Mouse (Mus musculus) v-Abl transformed pro-B cells (cell line): ENCODE data around the gene Olfr263.
"Not testable (repeated sequence)": the region's sequence is repeated elsewhere in the genome, so short reads cannot be mapped to it uniquely, and the experiment has no call there.

Source experiments
- in situ Hi-C, 2 experiments: fragments of 400-800 bp; cut with MboI; formaldehyde crosslinking; loops; one replicate each; pipeline ENCODE4 v1.15.1; 2025; ENCODE audit not compliant: unreplicated experiment in 2 of 2

The Olfr263 gene

DNA sequence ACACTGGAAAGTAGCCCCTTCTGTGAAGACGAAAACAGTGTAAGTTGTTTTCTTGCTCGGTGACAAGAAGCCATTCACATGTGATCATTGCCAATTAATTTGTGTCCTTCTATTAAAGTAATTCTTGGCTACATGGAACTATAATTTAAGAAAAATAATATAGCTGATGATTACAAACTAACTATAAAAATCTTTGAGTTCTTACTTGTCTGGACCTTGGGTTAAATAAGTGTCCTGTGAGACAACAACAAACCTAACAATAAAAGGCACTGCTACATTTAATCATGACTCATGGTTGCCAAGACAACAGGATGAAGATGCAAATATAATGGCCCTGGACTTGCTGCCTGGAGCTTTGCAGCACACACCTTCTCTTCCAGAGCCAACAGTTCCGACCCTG is at the start of gene Olfr263:
TSS of gene Olfr263 (plus strand) at position 301 of the 400 bp plus-strand sequence.
- in situ Hi-C loops: loop anchor here (25.0 kb wide), 2 partner anchors 1092 to 1417 kb away; no protein-coding TSS in a partner anchor

DNA sequence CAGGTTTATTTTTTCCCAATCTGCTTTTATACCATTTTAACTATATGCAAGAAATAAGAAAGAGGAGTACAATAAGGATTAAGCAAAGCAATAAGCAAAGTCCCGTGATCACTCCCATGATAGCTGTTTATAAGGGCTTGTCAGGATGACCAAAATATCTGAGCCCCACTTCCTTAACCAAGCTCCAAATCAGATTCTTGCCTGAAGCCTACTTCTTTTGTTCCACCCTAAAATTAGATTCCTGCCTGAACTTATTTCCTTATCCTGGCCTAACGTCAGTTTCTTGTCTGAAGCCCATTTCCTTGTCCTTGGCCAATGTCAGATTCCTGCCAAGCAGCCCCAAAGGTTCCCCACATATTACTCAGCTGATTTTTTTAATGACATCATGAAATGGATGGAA is 46.8 kb upstream of the Olfr263 start:
- in situ Hi-C loops: no loop called here

DNA sequence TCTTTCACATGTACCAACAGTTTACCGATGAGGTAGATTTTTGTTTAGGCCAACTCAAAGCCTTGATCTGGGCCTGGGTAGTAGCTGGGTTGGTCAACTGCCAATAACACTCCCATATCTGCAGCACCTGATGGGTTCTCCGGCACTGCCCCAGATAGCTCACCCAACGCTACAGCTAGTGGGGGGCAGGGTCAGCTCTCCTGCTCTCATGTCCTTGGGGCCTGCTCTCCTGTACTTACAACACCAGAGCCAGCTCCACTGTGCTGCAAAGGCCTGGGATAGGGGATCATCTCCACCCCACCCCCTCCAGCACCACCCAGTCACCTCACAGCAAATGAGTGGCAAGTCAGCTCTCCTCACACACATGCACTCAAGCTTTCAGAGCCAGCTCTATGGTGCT is 19.7 kb upstream of the Olfr263 start:
- in situ Hi-C loops: no loop called here

DNA sequence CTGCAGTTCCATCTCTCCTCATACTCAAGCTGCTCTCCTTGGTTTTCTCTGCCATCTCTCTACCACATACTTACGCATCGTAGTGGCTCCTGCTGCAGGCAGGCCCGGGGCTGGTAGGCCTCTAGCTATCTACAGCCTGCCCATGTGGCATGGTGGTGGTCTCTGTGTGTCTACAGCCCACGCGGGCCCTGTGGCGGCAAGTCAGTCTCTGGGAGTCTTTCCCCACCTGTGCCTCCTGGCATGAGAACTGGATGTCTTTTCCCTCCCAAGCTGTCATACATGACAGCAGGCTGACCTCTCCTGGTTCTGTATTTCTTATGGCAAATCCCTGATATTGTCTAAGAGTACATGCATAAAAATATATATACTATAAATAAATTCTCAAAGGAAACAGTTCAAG is 19.0 kb upstream of the Olfr263 start:
- in situ Hi-C loops: no loop called here

DNA sequence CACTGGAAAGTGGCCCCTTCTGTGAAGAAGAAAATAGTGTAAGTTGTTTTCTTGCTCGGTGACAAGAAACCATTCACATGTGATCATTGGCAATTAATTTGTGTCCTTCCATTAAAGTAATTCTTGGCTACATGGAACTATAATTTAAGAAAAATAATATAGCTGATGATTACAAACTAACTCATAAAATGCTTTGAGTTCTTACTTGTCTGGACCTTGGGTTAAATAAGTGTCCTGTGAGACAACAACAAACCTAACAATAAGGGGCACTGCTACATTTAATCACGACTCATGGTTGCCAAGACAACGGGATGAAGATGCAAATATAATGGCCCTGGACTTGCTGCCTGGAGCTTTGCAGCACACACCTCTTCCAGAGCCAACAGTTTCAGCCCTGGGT is 18.3 kb upstream of the Olfr263 start, which contains the start of gene Olfr1369-ps1:
TSS of gene Olfr1369-ps1 (plus strand) at position 301 of the 400 bp plus-strand sequence.
- in situ Hi-C loops: not testable (repeated sequence)

DNA sequence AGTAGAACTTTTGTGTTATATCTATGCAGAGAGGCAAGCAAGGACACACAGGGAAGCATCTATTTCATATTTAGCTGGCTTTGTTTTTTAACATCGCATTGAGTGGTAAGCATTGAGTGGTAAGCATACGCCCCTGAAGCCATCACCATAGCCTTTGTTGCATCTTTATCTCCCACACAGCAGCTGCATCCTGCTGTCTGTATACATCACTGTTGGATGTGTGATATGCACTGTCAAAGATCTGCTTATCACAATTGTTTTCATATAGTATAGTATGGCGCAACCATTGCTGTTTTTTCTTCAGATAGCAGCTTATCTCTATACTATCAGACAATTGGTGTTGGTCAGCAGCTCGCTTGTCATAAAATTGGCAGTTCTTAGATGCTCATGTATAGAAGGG is 15.3 kb upstream of the Olfr263 start:
- in situ Hi-C loops: no loop called here

DNA sequence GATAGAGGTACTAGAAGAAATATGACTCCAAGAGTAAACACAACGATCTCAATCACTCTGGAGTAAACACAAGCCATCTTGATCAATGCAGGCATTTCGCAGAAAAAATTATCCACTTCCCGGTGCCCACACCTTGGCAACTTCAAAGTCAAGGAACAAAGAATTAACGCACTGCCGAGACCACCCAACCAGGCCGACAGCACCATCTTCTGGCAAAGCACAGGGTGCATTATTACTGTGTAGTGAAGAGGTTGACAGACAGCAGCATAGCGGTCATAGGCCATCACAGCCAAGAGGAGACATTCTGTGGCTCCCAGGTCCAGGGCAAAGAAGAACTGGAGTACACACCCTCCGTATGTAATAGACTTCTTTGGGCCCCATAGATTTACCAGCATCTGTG is 13.0 kb downstream of the Olfr263 start:
- in situ Hi-C loops: loop anchor here (10.0 to 25.0 kb wide), 3 partner anchors 1105 to 1430 kb away; no protein-coding TSS in a partner anchor

DNA sequence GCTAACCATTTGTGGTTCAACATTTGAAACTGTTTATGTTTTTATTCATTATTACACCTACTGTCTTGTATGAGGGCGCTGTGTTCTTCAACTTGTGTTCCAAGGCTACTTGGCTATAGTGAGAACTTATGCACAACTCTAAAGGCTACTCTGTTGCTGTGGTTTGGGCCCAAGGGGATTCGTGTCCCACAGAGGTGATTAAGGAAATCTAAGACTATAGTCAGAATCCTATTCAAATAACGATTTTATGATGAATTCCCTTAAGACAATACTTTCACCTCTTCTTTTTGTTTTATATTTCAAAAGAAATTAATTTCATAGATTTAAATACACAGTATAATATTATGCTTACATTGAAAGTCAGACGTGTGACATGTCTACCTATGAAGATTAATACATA is 16.3 kb downstream of the Olfr263 start, which contains the start of gene Olfr1368:
TSS of gene Olfr1368 (minus strand) at position 101 of the 400 bp plus-strand sequence.
- in situ Hi-C loops: loop anchor here (10.0 to 25.0 kb wide), 3 partner anchors 1108 to 1433 kb away; no protein-coding TSS in a partner anchor

DNA sequence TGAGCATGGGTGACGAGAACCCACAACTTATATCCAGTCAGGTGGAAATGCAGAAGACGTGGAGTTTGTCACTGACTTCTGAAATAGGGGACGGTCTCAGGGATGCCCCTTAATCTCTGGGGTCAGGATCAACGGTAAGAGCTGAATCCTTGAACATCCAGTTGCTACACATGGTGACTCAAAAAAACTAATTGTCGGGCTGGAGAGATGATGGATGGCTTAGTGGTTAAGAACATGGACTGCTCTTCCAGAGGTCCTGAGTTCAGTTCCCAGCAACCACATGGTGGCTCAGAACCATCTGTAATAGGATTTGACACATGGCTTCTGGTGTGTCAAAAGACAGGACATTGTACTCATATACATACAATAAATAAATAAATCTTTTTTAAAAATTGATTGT is 26.4 kb downstream of the Olfr263 start:
- in situ Hi-C loops: loop anchor here (5.0 to 25.0 kb wide), 7 partner anchors 214 to 1944 kb away; partner anchors contain the start of gene Elmo1 (in 1 of the 2)

DNA sequence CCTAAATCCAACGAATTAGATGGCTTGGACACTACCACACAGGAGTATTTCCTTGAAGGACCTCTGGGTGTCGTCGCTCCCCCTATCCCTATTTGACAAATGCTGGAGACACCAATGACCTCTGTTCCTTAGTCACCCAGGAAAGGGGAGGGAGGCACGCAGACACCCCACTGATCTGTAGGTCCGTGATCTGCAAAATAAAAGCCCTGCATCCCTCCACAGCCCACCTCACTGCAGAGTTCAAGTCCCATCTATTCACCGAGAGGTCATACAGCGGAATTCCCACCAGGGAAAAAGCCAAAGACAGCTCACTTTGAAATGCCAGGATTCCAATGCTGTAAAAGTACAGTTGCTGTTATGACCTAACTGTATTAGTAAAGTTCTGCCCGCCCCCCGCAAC is 28.6 kb downstream of the Olfr263 start:
- in situ Hi-C loops: loop anchor here (5.0 to 25.0 kb wide), 7 partner anchors 216 to 1946 kb away; partner anchors contain the start of gene Elmo1 (in 1 of the 2)

DNA sequence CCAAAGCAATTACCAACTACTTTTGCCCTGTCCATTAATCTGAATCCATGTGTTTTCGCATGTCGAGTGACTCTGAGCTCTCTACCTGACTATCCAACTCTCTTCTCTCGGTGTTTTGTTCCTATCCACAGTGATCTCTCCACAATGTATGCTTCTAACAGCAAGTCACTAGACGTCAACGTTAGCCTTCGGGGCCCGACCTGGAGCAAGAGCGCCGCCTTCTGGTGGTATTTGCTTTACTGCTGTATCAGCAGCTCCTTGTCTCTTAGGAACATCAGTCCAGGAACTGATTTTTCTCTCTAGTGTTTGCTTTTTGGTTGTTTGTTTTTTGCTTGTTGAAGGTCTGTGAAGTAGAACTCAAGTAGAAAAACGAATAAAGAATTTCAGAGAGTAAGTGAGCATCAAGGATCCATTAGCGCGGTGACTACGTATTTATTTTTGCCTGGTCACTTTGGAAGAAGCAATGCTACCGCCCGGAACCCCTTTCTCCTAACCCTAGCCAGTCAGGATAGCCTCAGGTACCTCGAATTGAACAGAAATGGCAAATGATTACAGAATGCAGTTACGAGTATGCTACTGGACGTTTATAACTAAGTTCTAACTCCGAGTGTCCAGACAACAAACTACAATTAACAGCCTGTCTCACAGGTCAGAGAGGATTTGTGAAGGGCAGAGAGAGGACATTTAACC is 29.5 kb downstream of the Olfr263 start:
- in situ Hi-C loops: loop anchor here (5.0 to 25.0 kb wide), 7 partner anchors 217 to 1947 kb away; partner anchors contain the start of gene Elmo1 (in 1 of the 2)

DNA sequence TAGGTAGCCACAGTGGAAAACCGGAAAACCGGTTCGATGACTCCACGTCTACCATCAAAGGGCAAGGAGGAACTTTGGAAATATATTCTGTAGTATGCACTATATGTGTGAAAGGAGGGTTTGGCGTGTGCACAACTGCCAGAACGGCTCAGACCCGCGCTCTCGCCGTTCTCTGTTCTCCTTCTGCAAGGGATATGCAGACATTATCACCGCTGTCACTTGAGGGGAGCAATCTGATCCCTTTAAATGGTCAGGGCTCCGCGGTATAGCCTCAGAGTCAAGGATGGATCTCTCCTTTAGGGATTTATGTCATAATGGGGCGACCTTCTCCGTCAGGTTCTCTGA is 30.0 kb downstream of the Olfr263 start:
- in situ Hi-C loops: loop anchor here (5.0 to 25.0 kb wide), 7 partner anchors 217 to 1947 kb away; partner anchors contain the start of gene Elmo1 (in 1 of the 2)

DNA sequence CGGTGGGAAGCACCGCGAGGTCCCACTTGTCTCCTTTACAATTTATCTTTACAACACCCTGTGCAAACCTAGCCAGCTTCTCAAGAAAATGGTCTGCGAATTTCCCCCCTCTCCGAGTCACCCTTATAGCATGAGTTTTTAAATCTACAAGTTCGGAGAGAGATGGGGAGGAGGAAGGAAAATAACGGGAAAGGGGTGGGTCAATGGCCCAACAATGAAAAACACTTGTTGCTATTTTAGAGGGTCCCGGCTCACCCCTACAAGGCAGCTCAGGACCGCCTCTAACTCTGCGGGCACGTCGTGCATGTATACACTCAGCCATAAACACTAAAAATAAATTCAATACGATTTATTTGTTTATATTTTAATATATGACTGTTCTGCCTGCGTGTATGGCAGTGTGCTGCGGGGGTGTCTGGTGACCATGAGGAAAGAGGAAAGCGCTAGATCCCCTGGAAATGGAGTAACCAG is 30.6 kb downstream of the Olfr263 start:
- in situ Hi-C loops: loop anchor here (5.0 to 25.0 kb wide), 11 partner anchors 42 to 1948 kb away; partner anchors contain the start of genes Elmo1 (in 1 of the 2), Hist1h2ai (in 1 of the 2), Hist1h2bl (in 1 of the 2) and Hist1h3h (in 1 of the 2)

DNA sequence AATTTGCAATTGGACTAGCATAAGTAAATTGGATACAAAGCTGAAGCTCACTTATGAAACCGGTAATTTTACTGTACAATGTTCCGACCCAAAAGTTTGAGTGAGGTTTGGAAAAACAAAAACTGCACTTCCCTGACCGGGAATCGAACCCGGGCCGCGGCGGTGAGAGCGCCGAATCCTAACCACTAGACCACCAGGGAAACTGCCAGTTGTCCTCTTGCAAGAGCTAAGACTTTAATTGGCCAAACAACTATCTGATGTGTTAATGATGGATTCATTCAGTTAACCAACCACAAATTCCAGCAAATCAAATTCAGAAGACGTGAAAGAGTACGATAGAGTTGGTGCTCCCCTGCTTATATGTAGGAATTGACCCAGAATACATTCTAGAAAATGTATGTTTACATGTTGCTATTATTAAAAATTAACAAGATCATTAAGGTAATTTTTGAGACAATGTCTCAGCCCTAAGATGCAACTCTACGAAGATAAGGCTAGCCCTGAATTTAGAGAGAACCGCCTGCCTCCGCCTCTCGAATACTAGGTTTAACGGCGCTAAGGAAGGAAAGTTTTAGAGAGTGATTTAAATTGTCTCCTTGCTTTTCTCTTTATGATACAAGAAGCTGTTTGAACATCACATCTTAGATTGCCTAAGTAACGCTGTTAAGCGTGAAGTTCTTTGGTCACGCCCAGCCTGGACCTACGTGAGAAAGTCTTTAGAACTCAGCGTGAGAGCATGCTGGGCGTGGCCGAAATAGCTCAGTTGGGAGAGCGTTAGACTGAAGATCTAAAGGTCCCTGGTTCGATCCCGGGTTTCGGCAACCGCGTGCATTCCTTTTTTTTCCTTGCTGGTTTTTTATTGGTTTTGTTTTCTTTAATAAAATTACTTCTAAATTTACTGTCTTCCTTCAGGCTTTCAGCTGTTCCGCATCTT is 31.5 kb downstream of the Olfr263 start:
- in situ Hi-C loops: loop anchor here (5.0 to 25.0 kb wide), 11 partner anchors 41 to 1949 kb away; partner anchors contain the start of genes Elmo1 (in 1 of the 2), Hist1h2ai (in 1 of the 2), Hist1h2bl (in 1 of the 2) and Hist1h3h (in 1 of the 2)

DNA sequence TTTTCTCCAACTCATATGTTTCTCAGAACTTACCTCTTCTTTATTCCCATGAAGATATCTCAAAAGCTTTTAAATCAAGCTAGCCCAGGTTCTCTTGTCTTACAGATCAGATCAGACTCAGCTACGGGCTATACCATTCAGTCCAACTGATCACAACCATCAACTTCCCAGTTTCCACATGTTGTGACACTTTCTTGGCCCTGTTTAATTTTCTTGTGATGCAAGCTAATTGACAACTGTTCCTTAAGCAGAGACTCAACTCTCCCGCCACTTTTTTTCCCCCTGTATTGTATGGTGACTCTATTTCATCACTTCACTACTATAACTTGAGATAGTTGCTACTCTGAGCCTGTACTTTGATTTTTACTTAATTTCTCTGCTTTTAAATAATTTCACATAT is 32.2 kb downstream of the Olfr263 start:
- in situ Hi-C loops: loop anchor here (5.0 to 25.0 kb wide), 11 partner anchors 41 to 1949 kb away; partner anchors contain the start of genes Elmo1 (in 1 of the 2), Hist1h2ai (in 1 of the 2), Hist1h2bl (in 1 of the 2) and Hist1h3h (in 1 of the 2)

DNA sequence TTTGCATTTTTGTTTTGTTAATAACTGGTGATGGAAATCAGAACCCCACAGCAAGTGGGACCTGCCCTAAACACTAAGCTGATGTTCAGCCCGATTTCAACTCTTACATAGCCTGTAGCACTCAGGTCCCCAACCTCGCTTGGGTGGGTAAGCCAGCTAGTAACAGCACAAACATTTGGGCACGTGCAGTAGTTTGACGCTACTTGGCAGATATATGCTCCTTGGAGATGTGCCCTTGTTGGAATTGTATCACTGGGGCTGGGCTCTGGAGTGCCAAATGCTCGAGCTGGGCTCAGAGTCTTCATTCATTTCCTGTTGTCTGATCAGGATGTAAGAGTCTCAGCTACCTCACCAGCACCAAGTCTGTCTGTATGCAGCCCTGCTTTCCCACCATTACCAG is 33.2 kb downstream of the Olfr263 start:
- in situ Hi-C loops: loop anchor here (5.0 to 25.0 kb wide), 11 partner anchors 40 to 1950 kb away; partner anchors contain the start of genes Elmo1 (in 1 of the 2), Hist1h2ai (in 1 of the 2), Hist1h2bl (in 1 of the 2) and Hist1h3h (in 1 of the 2)

DNA sequence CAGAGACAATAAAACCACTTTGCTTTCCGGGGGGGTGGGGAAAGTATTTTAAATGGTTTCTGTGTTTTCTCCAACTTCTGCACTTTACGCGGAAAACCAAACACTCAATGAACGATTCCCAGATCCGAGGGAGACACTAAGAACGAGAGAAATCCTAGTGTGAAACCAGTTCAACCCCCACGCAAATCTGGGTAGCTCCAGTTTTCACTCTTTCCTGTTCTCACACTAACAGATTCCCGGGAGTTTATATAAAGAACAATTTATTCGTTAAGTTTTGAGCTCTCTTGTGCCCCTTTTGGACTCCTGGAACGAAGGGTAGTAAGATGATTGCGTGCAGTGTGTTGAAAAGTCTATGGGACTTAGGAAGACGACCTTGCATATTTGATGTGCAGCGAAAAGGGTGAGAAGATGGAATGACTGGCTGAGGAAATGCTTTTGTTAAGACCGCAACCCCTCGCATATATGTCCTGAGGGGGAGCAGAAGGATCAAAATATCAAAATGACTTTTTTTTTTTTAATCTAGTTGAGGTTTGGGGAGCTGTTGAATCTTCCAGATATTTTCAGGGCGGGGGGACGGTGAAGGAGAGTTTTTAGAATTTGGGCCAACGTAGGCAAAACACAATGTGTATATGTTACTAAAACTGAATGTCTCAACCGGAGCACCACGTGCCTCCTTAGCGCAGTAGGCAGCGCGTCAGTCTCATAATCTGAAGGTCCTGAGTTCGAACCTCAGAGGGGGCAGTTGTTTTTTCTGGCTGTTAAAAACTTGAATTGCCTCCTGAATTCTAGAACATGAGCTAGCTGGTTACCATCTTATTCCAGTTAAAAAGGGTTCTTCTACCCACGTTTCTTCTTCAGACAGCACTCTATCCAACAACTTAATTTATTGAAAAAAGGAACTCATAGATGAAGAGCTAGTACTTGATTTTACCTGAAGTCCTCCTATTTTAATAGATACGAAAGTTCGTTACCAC is 37.8 kb downstream of the Olfr263 start:
- in situ Hi-C loops: loop anchor here (5.0 to 25.0 kb wide), 10 partner anchors 110 to 1955 kb away; partner anchors contain the start of genes Elmo1 (in 1 of the 2), Hist1h2ai (in 1 of the 2), Hist1h2bl (in 1 of the 2) and Hist1h3h (in 1 of the 2)

DNA sequence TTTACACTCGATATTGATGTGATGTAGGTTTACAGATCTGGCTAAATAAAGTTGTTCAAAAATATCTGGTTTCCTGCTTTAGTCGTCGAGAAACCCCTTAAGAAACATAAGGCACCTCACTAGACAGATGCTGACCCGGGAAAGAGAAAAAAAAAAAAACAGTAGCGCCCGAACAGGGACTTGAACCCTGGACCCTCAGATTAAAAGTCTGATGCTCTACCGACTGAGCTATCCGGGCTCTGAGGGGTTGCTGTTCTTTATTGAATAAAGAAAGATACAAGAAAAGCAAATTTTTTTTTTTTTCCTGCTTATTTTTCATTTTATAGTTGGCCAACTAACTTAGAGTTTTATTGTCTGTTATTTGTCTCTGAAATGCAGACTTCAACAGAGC is 38.5 kb downstream of the Olfr263 start:
- in situ Hi-C loops: loop anchor here (5.0 to 25.0 kb wide), 10 partner anchors 109 to 1956 kb away; partner anchors contain the start of genes Elmo1 (in 1 of the 2), Hist1h2ai (in 1 of the 2), Hist1h2bl (in 1 of the 2) and Hist1h3h (in 1 of the 2)
